Mouse (Mus musculus) spleen, embryonic (tissue): ENCODE results near the gene Olfr1192-ps1.
"Not testable (repeated sequence)": the region's sequence is repeated elsewhere in the genome, so short reads cannot be mapped to it uniquely, and the experiment has no call there.

ENCODE experiments used
- CTCF ChIA-PET: fragments of 350-600 bp; sonication (Branson Sonifier 250); formaldehyde crosslinking; loops from one replicate; lab custom pipeline; 2022; lab: Charles Lee

The Olfr1192-ps1 gene

DNA sequence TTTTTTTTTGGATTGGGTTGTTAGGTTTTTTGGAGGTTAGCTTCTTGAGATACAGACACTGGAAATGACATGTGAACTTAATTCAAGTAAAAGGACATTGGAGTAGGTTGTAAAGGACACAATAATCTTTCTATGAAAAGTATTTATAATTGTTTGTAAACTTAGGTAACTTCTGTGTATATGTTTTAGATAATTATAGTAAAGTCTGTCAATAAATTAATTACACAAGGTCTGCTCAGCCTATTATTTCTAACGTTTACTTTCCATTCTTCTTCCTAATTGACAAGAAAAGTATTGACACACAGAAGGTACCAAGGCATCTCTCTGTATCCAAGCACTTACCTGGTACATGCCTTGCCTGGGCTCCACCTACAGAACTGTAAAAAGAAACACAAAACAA, at the start of gene Olfr1192-ps1:
Gene Olfr1192-ps1 (plus strand): TSS at position 301 of the 400 bp plus-strand sequence.
- CTCF ChIA-PET = no interaction called here

DNA sequence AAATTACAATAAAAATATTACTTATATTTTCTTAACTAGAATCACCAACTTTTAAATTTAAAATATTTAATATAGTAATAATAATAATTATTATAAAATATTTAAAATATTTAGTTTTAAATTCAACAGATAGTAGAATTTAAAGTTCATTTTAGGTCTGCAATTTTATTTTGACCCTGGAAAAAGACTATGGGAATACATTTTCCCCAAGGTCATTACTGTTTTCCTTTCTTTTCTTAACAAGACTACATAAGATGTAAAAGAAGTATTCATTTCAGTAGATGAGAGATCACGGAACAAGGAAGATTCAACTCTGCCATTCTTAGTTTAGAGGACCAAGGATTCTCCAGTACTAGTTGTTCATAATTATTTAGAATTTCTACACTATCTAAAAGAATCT, 8.1 kb upstream of the Olfr1192-ps1 start, which contains the start of gene Olfr1191-ps1:
Gene Olfr1191-ps1 (plus strand): TSS at position 301 of the 400 bp plus-strand sequence.
- CTCF ChIA-PET = not testable (repeated sequence)

- CTCF ChIA-PET = not testable (repeated sequence)
These were observed 27.0 kb downstream of the Olfr1192-ps1 start, which contains the start of gene Olfr1193 for GRCm38 (mm10) chr2:88675328-88675727. Gene Olfr1193 (plus strand): TSS chr2:88675628.

- CTCF ChIA-PET = no interaction called here
These were observed 40.8 kb downstream of the Olfr1192-ps1 start, which contains the start of gene Olfr1195 for GRCm38 (mm10) chr2:88689087-88689486. Gene Olfr1195 (minus strand): TSS chr2:88689187.

DNA sequence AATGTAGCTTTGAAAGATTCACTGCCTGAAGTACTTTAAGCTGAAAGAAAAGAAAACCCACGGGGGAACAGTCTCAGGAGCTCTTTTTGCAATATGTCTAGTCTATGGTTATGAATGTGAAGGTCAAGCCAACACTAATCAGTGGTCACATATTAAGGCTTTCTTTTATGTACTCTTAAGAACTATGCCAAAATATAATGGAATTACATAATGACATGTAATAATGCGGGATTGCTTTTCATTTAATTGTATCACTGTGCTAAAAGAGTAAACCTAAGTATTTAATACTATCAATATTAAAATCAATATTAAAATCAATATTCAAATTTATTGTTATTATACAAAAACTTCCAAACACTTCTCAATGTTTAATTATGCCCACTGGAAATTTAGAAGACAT, 56.2 kb downstream of the Olfr1192-ps1 start, which contains the start of gene Olfr1196:
Gene Olfr1196 (minus strand): TSS at position 101 of the 400 bp plus-strand sequence.
- CTCF ChIA-PET = no interaction called here
